Mouse (Mus musculus): ENCODE data around the gene Plcxd1.
"Not testable (repeated sequence)": the region's sequence is repeated elsewhere in the genome, so short reads cannot be mapped to it uniquely, and the experiment has no call there.

Gene Plcxd1

DNA sequence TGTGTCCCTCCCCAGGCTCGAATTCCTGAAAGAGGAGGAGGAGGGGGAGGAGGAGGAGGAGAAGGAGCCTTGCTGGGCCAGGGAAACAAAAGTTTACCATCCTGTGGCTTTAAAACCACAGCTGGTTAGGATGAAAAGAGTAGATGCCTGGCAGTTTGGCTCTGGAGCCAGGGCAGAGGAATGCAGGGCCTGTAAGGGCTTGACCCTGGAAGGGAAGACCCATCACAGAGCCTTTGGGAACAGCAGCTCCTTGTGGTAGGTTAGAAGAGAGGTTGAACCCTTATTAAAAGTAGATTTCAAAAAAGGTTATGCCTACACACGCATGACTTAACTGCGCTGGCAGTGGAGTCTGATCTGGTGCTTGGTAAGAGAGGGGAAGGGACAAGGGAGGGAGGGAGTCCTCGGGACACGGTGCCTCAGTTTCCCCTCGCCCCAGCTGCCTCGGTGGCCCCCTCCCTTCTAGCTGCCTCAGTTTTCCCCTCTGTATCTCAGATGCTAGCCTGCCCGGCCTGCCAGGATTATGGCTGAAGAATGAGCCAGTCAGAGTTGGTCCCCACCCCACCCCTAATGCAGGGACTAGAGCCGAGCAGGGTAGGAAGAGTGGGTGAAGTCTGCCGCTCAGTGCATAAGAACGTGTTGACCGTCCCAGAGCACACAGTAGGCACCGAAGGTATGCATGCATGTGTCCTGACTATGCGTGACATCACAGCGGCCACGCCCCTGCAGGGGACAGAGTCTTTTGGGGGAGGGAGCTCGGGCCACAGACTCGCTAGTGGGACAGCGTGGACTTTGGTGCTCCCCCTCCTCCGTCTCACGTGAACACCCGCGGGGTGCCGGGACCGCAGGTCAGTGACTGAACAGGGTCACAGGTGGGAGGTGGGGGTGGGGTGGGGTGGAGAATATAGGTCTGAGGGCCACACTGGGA lies at the start of gene Plcxd1:
TSS of gene Plcxd1 (plus strand) at position 314 of the 925 bp plus-strand sequence.
- no peak for DNase-seq (ENCODE audit: low spot score in 2 of 2)

DNA sequence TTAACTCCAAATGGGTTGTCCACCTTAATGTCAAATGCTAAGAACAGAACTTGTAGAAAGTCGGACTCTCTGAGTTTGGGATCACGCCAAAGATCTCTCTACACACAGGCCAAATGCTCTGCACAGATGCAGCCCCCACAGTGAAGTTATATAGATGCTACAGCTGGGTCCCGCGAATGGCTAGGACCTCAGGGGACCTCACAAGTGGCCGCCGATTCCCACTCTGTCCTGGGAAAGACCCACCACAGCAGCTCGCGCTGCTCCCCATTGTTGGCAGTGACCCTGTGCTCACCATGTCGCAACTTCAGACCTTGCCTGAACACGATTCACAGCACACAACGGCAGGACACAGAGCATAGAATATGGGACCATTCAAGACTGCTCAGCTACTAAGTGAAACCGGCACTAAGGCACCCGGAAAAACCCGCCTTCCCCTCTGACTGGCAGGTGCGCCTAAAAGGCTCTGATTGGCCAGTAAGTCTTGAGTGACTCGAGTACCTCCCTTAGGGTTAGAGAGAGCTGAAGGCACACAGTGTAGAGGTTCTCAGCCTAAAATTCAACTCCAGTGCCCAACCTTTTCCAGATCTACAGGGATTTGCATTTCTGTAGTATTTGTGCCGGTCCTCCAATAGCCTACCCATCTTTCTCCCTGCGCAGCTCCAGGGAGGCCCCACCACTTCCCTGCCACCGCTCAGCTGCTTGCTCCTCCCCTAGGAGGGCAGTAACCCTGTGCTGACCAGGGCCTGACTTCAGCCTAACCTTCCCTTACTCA lies 41.9 kb upstream of the Plcxd1 start:
- DNase-seq (ENCODE audit: low spot score in 2 of 2): peak; percentile 75 to 79

DNA sequence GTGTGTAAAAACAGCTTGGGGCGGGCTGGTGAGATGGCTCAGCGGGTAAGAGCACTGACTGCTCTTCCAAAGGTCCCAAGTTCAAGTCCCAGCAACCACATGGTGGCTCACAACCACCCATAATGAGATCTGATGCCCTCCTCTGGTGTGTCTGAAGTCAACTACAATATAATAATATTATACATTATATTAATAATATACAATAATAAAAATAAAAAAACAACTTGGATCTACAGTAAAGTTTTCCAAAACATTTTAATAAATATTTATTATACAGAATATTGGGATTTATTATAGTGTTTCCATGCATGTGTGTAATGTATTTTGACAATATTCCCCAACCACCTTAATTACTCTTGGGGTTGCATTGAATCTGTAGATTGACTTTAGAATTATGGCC lies 27.4 kb upstream of the Plcxd1 start, which contains the start of gene Gm17655:
TSS of gene Gm17655 (minus strand) at position 101 of the 400 bp plus-strand sequence.
- DNase-seq (ENCODE audit: low spot score in 2 of 2): not testable (repeated sequence)

DNA sequence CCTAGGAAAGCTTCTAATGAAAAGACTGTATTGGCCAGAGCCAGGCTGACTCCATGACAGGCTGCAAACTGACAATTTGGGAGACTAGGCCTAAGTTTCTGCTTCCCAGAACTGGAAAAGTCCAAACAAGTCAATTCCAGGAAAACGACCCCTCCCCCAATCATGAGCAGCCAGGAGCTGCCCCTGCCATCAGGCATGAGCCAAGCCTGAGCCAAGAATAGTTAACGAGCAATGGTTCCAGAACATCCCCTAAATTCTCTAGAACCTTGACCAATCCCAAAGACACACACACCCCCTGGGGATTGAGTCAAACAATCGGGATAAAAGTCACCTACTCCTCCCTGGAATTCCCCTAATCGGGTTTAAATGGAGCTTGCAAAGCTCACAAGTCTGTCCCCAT lies 16.8 kb upstream of the Plcxd1 start:
- DNase-seq (ENCODE audit: low spot score in 2 of 2): no peak

DNA sequence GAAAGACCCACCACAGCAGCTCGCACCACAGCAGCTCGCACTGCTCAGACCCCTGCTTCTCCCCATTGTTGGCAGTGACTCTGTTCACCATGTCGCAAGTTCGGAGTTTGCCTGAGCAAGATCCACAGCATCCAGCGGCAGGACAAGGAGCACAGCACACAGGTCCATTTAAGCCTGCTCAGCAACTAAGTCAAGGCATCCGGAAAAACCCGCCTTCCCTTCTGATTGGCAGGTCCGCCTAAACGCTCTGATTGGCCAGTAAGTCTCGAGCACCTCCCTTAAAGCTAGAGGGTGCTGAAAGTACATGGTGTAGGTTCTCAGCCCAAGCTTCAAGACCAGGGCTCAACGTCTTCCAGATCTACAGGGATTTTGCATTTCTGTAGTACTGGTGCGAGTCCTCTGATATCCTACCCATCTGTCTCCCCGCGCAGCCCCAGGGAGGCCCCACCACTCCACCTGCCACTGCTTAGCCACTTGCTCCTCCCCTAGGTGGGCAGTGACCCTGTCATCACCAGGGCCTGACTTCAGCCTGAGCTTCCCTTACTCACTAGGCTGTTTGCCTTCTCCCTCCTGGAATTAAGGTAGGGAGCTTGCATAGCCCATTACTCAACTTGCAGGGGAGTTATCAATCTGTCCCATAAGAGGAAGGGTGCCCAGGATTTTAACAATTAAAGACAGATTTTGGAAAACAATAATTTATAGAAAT lies 13.5 kb upstream of the Plcxd1 start:
- DNase-seq (ENCODE audit: low spot score in 2 of 2): no peak

DNA sequence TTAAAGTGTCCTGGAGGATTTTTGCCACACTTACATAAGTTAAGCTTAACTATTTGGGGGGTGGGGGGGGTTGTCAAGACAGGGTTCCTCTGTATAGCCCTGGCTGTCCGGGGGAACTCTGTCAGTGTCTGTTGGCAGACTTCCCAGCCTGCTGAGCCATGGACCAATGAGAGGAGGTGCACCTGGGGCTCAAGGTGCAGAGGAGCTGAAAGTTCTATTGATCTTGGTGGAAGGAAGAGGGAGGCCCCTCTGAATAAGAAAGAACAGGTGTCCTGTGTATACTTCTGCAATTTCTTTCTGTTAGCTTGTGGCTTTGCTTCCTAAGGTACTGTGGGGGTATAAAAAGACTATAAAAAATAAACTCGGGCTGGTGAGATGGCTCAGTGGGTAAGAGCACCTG lies 8.2 kb upstream of the Plcxd1 start:
- no peak for DNase-seq (ENCODE audit: low spot score in 2 of 2)

DNA sequence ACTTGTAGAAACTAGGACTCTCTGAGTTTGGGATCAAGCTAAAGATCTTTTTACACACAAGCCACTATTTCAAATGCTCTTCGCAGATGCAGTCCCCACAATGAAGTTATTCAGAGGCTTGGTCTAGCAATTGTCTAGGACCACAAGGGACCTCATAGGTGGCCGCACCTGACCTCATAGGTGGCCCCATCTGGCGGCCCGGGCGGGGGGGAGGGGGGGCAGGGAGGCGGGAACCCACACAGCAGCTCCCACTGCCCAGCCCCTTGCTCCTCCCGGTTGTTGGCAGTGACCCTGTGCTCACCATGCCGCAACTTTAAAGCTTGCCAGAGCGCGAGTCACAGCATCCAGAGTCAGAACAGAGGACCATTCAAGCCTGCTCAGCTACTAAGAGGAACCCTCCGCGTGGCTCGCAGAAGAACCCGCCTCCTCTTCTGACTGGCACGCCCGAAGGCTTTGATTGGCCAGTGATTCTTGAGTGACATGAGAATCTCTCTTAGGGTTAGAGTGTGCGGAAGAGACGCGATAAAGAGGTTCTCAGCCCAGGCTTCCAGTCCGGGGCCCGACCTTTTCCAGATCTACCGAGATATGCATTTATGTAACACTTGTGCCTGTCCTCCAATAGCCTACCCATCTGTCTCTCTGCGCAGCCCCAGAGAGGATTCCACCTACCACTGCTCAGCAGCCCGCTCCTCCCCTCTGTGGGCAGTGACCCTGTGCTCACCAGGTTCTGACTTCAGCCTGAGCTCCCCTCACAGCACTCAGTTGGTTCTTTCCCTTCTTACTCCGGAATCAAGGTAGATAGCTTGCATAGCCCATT lies 5.5 kb upstream of the Plcxd1 start, which contains the start of gene Gm35315:
TSS of gene Gm35315 (minus strand) at position 391 of the 817 bp plus-strand sequence.
- peak; percentile 63 to 79 for DNase-seq (ENCODE audit: low spot score in 2 of 2)

DNA sequence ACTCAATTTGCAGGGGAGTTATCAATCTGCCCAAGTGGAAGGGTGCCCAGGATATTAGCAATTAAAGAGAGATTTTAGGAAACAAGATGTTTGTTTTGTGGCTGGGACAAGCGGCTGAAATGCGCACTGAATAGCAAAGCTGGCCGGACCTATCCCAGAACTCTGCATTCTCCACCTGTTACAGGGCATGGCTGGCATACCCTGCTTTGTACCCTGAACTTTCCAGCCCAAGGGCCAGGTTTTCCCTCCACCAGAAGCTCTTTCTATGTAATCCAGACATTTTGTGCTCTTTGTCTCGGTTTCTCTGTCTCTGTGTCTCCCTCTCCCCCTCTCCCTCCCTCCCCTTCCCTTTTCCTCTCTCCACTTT lies 4.9 kb upstream of the Plcxd1 start:
- DNase-seq (ENCODE audit: low spot score in 2 of 2): no peak

DNA sequence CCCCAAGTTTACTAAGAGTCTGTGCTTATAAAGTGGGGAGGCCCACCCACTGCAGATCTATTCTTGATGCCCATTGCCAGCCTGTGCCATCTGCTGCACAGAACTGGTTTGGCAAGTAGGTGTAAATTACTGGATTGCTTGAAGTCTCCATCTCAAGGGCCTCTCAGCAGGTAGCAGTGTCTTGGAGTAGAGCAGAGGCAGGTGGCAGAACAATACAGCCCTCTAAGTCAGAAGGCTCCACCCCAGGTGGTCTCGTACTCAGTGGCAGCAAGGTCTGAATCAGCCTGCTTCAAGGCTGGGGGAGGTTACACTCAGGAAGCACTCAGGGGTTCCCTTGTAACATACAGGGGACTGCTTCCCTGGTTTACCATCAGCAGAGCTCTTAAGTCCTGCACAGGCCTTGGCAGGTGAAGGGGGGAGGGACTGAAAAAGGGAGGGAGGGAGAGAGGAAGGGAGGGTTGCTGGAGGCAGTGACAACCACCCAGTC lies 735 bp upstream of the Plcxd1 start:
- no peak for DNase-seq (ENCODE audit: low spot score in 2 of 2)

DNA sequence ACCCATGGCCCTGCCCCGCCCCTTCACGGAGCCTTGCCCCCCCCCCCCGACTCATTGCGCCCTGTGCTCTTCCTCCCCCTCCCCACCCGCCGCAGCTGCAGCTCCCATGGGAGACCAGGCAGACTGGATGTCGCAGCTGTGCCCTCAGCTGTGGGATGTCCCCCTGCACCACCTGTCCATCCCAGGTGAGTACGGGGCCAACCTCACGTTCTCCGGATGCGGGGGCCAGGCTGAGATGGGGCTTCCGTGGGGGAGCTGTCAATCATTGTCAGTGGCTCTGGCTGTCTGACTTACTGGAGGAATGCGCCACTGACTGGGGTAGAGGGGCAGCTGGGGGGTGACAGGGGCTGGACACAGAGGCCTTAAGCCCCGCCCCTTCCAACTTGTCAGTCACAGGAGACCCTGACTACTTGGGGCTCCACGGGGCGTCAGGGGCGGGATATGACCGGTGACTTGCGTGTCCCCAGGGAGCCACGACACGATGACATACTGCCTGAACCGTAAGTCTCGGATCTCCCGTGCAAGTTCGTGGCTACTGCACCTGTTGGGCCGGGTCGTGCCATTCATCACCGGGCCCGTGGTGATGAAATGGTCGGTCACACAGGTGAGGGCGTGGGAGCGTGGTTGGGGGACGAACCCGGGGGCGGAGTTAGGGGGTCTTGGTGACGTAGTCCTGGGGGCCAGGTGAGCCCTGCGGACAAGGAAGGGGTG lies 1.3 kb downstream of the Plcxd1 start:
- DNase-seq (ENCODE audit: low spot score in 2 of 2): no peak

DNA sequence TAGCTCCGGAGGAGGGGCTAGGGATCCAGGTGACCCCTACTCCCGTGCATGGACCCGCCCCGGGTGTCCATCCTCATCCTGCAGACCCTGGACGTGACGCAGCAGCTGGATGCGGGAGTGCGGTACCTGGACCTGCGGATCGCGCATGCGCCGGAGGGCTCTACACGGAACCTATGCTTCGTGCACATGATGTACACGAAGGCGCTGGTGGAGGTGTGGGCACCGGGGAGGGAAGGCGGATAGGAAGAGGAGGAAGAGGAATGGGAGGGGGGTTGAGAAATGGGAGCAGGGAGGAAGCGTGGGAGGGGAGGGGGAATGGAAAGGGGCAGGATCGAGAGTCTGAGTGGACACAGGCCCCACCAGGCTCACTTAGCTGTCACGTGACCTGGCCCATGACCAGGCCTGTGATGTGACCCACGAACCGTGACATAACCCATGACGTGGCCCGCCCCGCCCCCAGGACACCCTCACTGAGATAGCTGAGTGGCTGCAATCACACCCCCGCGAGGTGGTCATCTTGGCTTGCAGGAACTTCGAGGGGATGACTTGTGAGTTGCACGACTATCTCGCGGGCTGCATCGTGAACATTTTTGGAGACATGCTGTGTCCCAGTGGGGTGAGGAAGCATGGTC lies 2.1 kb downstream of the Plcxd1 start:
- DNase-seq (ENCODE audit: low spot score in 2 of 2): no peak

DNA sequence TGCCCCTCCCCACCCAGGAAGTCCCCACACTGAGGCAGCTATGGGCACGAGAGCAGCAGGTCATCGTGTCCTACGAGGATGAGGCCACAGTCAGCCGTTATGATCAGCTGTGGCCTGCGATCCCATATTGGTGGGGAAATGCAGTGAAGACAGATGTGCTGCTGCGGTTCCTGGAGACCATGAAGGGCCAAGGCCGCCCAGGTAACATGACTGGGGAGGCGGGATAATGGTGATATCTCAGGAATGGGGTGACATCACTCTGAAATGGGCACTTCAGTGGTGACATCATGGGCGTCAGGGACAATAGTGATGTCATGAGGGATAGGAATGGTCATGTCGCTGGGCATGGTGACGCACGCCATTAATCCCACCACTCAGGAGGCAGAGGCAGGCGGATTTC lies 2.7 kb downstream of the Plcxd1 start:
- DNase-seq (ENCODE audit: low spot score in 2 of 2): no peak

DNA sequence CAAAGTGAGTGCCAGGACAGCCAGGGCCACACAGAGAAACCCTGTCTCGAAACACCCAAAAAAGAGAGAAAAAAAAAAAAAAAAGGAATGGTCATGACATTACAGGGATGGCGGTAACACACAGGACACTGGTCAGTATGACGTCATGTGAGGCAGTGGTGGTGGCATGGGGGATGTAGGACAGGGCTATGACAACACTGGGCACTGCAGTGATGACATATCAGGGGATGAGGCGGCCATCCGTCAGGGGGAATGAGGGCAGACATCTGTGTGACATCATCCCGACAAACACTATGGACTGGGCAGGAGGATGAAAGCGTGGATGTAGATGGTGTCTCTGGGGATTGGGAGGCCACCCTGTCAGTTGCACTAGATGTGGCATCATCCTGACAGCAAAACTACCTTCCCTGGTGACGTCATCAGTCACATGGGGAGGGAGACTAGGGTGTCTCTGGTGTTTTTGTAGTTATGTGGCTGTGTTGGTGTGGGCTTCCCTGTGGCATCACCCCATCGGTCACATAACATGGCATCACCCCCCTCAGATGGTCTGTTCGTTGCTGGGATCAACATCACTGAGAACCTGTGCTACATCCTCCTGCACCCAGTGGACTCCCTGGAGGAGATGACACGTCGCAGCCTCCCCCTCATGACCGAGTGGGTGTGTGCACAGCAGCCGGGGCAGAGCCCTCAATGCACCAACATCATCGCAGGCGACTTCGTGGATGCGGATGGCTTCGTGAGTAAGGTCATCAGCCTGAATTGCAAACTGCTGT lies 3.3 kb downstream of the Plcxd1 start:
- DNase-seq (ENCODE audit: low spot score in 2 of 2): no peak

DNA sequence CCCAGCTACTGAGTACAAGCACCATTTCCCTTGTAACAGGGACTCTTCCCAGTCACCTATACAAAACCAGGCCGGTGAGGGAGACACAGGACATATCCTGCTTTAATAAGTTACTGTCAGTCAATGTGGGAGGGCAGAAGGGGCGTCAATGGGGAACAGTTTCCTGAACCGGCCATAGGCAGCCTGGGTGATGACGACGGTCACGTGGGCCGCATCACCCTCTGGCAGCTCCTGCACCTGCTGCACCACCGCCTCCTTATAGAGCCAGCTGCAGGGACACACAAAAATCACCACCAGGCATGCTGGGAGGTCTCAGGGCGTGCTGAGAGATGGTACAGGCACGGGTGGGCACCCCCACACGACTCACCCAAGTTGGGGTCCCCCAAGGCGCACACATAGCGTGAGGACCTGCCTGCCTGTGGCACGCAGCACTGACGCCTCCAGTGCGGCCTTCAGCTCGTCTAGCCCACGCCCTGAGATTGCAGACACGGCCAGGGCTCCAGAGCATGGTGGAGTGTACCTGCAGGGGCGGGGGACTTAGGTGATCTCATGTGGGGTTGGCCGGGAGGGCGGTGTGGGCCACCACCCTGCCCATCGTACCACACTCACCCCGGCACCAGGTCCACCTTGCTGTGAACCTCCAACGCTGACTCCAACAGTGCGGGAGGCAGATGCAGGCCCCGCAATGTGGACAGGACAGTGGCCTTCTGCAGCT lies 4.3 kb downstream of the Plcxd1 start:
- DNase-seq (ENCODE audit: low spot score in 2 of 2): no peak

DNA sequence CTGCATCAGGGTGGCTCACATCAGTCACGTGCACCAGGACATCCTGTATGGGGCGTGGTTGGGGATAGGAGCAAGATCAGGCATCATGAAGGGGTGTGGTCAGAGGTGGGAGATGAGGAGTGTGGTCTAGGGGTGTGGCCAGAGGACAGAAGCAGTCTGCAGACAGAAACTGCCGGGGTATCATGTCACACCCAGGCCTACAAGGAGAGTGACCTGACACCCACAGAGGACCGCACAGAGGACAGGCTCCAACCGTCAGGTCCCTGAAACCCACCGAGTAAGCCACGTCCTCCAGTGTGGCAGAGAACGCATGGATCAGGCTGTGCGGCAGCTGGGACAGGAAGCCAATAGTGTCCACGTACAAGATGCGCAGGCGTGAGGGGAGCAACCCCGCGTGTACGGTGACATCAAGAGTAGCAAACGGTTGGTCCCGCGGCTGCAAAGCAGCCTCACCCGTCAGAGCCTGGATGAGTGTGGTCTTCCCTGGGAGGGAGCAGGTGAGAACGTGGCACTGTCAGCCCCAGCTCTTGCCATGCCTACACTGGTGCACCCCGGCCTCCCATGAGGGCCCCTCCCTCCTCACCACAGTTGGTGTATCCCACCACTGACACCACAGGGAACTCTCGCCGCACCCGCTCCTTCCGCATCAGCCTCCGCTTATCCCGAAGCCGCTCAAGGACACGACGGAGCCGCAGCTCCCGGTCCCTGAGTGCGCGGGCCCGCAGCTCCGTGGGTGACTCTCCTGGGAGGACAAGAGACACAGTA lies 5.0 kb downstream of the Plcxd1 start:
- no peak for DNase-seq (ENCODE audit: low spot score in 2 of 2)

DNA sequence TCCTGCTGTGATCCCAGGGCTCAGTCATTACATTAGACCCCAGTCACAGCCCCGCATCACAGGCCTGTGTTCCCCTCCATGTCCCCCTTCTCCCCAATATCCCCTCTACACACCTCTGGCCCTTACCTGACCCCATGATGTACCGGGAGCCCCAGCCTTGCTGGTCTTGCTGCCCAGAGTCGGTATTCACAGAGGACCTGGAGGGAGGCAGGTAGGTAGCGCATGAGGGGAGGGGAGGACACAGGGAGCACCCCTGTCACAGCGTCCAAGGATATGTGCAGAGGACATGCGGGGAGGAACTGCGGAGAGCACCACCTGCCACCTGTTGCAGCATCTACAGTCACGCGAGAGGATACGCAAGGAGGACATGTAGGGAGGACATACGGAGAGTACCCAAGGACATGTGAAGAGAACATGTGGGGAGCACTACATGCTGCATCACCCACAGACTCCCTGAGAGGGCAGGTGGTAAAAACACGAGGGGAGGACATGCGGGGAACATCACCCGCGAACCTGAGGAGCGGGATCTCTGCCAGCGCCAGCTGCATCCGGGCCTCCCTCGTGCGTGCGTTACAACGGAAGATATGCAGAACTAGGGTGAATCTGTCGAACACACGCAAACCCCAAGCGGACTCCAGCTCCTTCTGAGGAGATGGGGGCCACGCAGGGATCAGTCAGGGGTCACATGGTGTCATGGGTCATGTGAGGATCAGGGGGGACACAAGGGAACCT lies 6.5 kb downstream of the Plcxd1 start:
- DNase-seq (ENCODE audit: low spot score in 2 of 2): no peak
